Mouse (Mus musculus) left cerebral cortex, postnatal 4 days (tissue): ENCODE results near the gene Rpl26. TPM values are rescaled to one million over a fixed set of nuclear protein-coding genes. Genes with fewer than 3 reads are reported as not detected.

Source experiments
- total RNA-seq, 2 experiments: library from RNA; stranded (reverse); gene quantifications; 2 replicates each; pipeline ENCODE4 v1.2.3; 2021

Rpl26 gene
- total RNA-seq, 2 experiments from 2014 or later = 866 to 875 TPM

Other genes starting within 250 kb of the Rpl26 start
- gene Myh10, start 210.0 kb upstream of the Rpl26 start, total RNA-seq = 100 to 1,000 TPM; 248 to 255 TPM
- 10 to 100 TPM; 75.9 to 81.6 TPM for gene Ndel1, start 29.7 kb upstream of the Rpl26 start, total RNA-seq
- not detected for gene Rnf222, start 13.0 kb upstream of the Rpl26 start, total RNA-seq
- 1 to 10 TPM in 1 of 2 experiments, under 1 TPM in 1; 0.72 to 1.7 TPM for gene Odf4, start 25.5 kb downstream of the Rpl26 start, total RNA-seq
- gene Arhgef15, start 55.9 kb downstream of the Rpl26 start, total RNA-seq = 10 to 100 TPM; 17.6 to 19.9 TPM
- gene Slc25a35, start 66.5 kb downstream of the Rpl26 start, total RNA-seq = 1 to 10 TPM; 1.1 to 2.0 TPM
- gene Rangrf, start 73.6 kb downstream of the Rpl26 start, total RNA-seq = 10 to 100 TPM; 16.4 to 23.8 TPM
- gene Pfas, start 106.9 kb downstream of the Rpl26 start, total RNA-seq = 10 to 100 TPM; 35.3 to 36.6 TPM
- 10 to 100 TPM; 60.8 to 64.7 TPM for gene Ctc1, start 114.3 kb downstream of the Rpl26 start, total RNA-seq
- 1 to 10 TPM; 8.2 to 10.0 TPM for gene Aurkb, start 144.1 kb downstream of the Rpl26 start, total RNA-seq
- gene Borcs6, start 158.1 kb downstream of the Rpl26 start, total RNA-seq = 10 to 100 TPM; 23.8 to 25.2 TPM
- 10 to 100 TPM; 13.9 to 14.8 TPM for gene Tmem107, start 169.2 kb downstream of the Rpl26 start, total RNA-seq
- gene Vamp2, start 186.9 kb downstream of the Rpl26 start, total RNA-seq = 100 to 1,000 TPM; 579 to 594 TPM
- 10 to 100 TPM; 52.8 to 58.0 TPM for gene Per1, start 193.6 kb downstream of the Rpl26 start, total RNA-seq
- gene Hes7, start 218.8 kb downstream of the Rpl26 start, total RNA-seq = 1 to 10 TPM; 2.3 to 2.6 TPM
- 1 to 10 TPM; 1.2 to 1.7 TPM for gene 9130213A22Rik, start 221.0 kb downstream of the Rpl26 start, total RNA-seq
- gene Aloxe3, start 224.3 kb downstream of the Rpl26 start, total RNA-seq = 10 to 100 TPM; 10.8 to 13.1 TPM